In genomic region chr6:112577198-112577597, GRCm38 (mm10) we compare ENCODE assay signal across 14 mouse cellular contexts.
DNase-seq lines count a peak whose midpoint lies in the region; ATAC-seq and TF ChIP-seq lines count a peak whose summit lies in the region.
"Had no signal": no experiment of that assay in that cellular context is flagged by ENCODE, and none has a peak within 500 bp of the region (broad histone marks: within the 10 kb centered on the region; RNA-seq: fewer than 3 reads in every experiment).

No protein-coding gene starts in this region.

- no peak for TF ChIP-seq EP300 in heart, postnatal 0 days (IDR thresholded peaks at IDR 0.05; ENCODE audit: low read depth)

- 28% methylated on average over 5 of the region's 5 CpGs for WGBS in heart, embryonic 13.5 days
- 7% methylated on average over 5 of the region's 5 CpGs for WGBS in bone marrow, adult 2 months
- WGBS in heart, postnatal 0 days, result 19% methylated on average over 5 of the region's 5 CpGs

- H3K4me3 ChIP-seq in heart, embryonic 13.5 days, result no peak overlapping the region
- H3K4me3 ChIP-seq in bone marrow, adult 2 months (replicated peaks; ENCODE audit: control insufficient read depth, low read depth, low read length), result no peak overlapping the region
- no peak overlapping the region for H3K4me3 ChIP-seq in heart, postnatal 0 days (ENCODE audit: low read depth, low read length)
- H3K4me3 ChIP-seq: limb, embryonic 13.5 days; midbrain, embryonic 13.5 days had no signal

- ATAC-seq in heart, embryonic 13.5 days (ENCODE audit: extremely low read depth, insufficient number of reproducible peaks, low FRiP score, low TSS enrichment), result no peak
- ATAC-seq in heart, postnatal 0 days (ENCODE audit: insufficient read depth, low read depth), result peak; percentile 53
- ATAC-seq: lung, postnatal 0 days; midbrain, embryonic 13.5 days had no signal

- H3K27me3 ChIP-seq in heart, embryonic 13.5 days (replicated peaks), result no peaks in the 10 kb centered on the region
- H3K27me3 ChIP-seq in heart, postnatal 0 days (ENCODE audit: control insufficient read depth, insufficient read depth, low read length), result no peaks in the 10 kb centered on the region
- H3K27me3 ChIP-seq: limb, embryonic 13.5 days; midbrain, embryonic 13.5 days had no signal

- no peak for DNase-seq in heart, postnatal 4 days
- DNase-seq in heart, postnatal 0 days (ENCODE audit: low spot score), result peak; percentile 41
- peak; percentile 25 to 45 for DNase-seq in thymus, postnatal 10 days (ENCODE audit: low spot score in 2 of 2)
- no peak for DNase-seq in cerebellum, adult 9-10 months
- DNase-seq in adrenal gland, postnatal 4 days (ENCODE audit: low spot score in 2 of 2), result no peak
- DNase-seq in adrenal gland, postnatal 25 days, result no peak
- DNase-seq: cerebellum, postnatal 14 days; kidney, adult 9 months; right cerebral cortex, postnatal 4 days had no signal

- no peaks in the 10 kb centered on the region for H3K36me3 ChIP-seq in heart, embryonic 13.5 days
- no peaks in the 10 kb centered on the region for H3K36me3 ChIP-seq in heart, postnatal 0 days (replicated peaks; ENCODE audit: control insufficient read depth, insufficient read depth, low read length)
- H3K36me3 ChIP-seq: limb, embryonic 13.5 days; midbrain, embryonic 13.5 days had no signal

- no peak for TF ChIP-seq CTCF in bone marrow, adult 2 months (IDR thresholded peaks at IDR 0.05; ENCODE audit: control insufficient read depth, insufficient read depth, low read length)
- no peak for TF ChIP-seq CTCF in heart, postnatal 0 days (IDR thresholded peaks at IDR 0.05; ENCODE audit: low read depth)

- peak overlapping the region; percentile 8 for H3K27ac ChIP-seq in heart, embryonic 13.5 days (replicated peaks)
- H3K27ac ChIP-seq in bone marrow, adult 2 months (ENCODE audit: control insufficient read depth, insufficient read depth, low read depth, low read length, poor library complexity), result peak overlapping the region; percentile 79
- peak overlapping the region; percentile 11; the same call in 1 of the 2 replicates for H3K27ac ChIP-seq in heart, postnatal 0 days (ENCODE audit: low read depth)
- H3K27ac ChIP-seq: limb, embryonic 13.5 days; midbrain, embryonic 13.5 days had no signal

- peaks cover 14% of the 10 kb centered on the region for H3K4me1 ChIP-seq in heart, embryonic 13.5 days
- H3K4me1 ChIP-seq in bone marrow, adult 2 months (ENCODE audit: control insufficient read depth, insufficient read depth, low read length), result peaks cover 12% of the 10 kb centered on the region
- H3K4me1 ChIP-seq in heart, postnatal 0 days (ENCODE audit: control insufficient read depth, insufficient read depth), result peaks cover 10% of the 10 kb centered on the region; the same call in 1 of the 2 replicates
- H3K4me1 ChIP-seq: limb, embryonic 13.5 days; midbrain, embryonic 13.5 days had no signal

- no peak overlapping the region for H3K9ac ChIP-seq in heart, embryonic 13.5 days
- no peak overlapping the region for H3K9ac ChIP-seq in heart, postnatal 0 days (replicated peaks; ENCODE audit: low read depth, low read length)
- H3K9ac ChIP-seq: limb, embryonic 13.5 days; midbrain, embryonic 13.5 days had no signal

- TF ChIP-seq POLR2A in bone marrow, adult 2 months (IDR thresholded peaks at IDR 0.05; ENCODE audit: borderline replicate concordance, control insufficient read depth, low read depth, low read length), result no peak

- 0 out of 2 replicates have a peak overlapping the region, but pooled peaks have one; percentile 1 for H3K4me2 ChIP-seq in heart, embryonic 13.5 days
- H3K4me2 ChIP-seq in heart, postnatal 0 days (ENCODE audit: low read depth, low read length), result no peak overlapping the region
- H3K4me2 ChIP-seq: limb, embryonic 13.5 days; midbrain, embryonic 13.5 days had no signal

- no peaks in the 10 kb centered on the region for H3K9me3 ChIP-seq in heart, embryonic 13.5 days
- no peaks in the 10 kb centered on the region for H3K9me3 ChIP-seq in heart, postnatal 0 days (replicated peaks; ENCODE audit: control insufficient read depth, low read length)
- H3K9me3 ChIP-seq: limb, embryonic 13.5 days; midbrain, embryonic 13.5 days had no signal

Comparison
In these comparisons a context has a peak if more than half of its experiments do, and no peak if none do; other contexts are left out.
1. DNase-seq: peak in heart, postnatal 0 days (single experiment) and thymus, postnatal 10 days (2 of 2); none in heart, postnatal 4 days (single experiment), cerebellum, adult 9-10 months (single experiment), adrenal gland, postnatal 4 days (0 of 2) and adrenal gland, postnatal 25 days (single experiment).
2. H3K27ac ChIP-seq: peak in every context shown above with its lines; median percentile 79 in bone marrow, adult 2 months; 11 in heart, postnatal 0 days; 8 in heart, embryonic 13.5 days.